Mouse (Mus musculus) gastrocnemius, postnatal 25 days (tissue): ENCODE measurements around the gene Fth1. TPM values are rescaled to one million over a fixed set of nuclear protein-coding genes. Genes with fewer than 3 reads are reported as not detected.
"Not testable (repeated sequence)": the region's sequence is repeated elsewhere in the genome, so short reads cannot be mapped to it uniquely, and the experiment has no call there.

ENCODE experiments used
- DNase-seq: peaks from one replicate; pipeline ENCODE4 v3.0.0; 2022
- long read RNA-seq, 2 experiments: library from polyadenylated mRNA; stranded (forward); transcript quantifications; one replicate each; pipeline ENCODE4 v2.0.0; 2021
- total RNA-seq, 2 experiments: library from RNA; stranded (reverse); gene quantifications; 1 replicate in 1 of 2; 2 replicates in 1 of 2; pipeline ENCODE4 v1.2.3; 2021

Gene Fth1
- total RNA-seq: 1,000 to 10,000 TPM; 1,951 to 1,957 TPM
- long read RNA-seq, experiment 1, transcript Fth1-208 (3 exons, 2,062 nt): minor isoform, 6 of 5,187 reads
- long read RNA-seq, experiment 1, transcript Fth1-201 (4 exons, 929 nt): major isoform, 5,039 of 5,187 reads
- long read RNA-seq, experiment 1, partial matches to known transcripts: 98 of 5,187 reads
- long read RNA-seq, experiment 1, other reads (novel, unspliced or antisense): 42 of 5,187 reads
- long read RNA-seq, experiment 2, transcript Fth1-208 (3 exons, 2,062 nt): minor isoform, 5 of 4,284 reads
- long read RNA-seq, experiment 2, transcript Fth1-201 (4 exons, 929 nt): major isoform, 4,177 of 4,284 reads
- long read RNA-seq, experiment 2, partial matches to known transcripts: 32 of 4,284 reads
- long read RNA-seq, experiment 2, other reads (novel, unspliced or antisense): 70 of 4,284 reads

DNA sequence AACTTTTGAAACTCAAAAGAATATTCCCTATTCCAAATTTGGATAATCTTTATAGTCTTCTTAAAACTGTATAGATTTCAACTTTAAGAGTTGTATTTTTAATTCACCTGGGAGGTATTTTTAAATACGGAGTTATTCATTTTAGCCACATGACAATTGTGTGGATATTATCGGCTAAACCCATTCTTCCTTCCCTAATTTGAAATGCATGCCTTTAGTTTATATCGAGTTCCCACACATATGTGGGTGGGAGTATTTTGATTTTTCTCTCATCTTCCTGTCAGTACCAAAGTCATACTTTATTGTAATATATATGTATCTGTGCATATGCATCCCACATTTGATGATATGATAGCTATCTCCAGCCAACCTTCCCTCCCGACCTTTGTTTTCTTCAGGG, at the start of gene Fth1:
TSS of gene Fth1 (plus strand) at position 341 of the 400 bp plus-strand sequence.
- DNase-seq: no peak

GRCm38 (mm10) chr19:9931167-9931607, 49.2 kb upstream of the Fth1 start:
- DNase-seq: not testable (repeated sequence)

GRCm38 (mm10) chr19:9933908-9934307, 46.5 kb upstream of the Fth1 start:
- no peak for DNase-seq

DNA sequence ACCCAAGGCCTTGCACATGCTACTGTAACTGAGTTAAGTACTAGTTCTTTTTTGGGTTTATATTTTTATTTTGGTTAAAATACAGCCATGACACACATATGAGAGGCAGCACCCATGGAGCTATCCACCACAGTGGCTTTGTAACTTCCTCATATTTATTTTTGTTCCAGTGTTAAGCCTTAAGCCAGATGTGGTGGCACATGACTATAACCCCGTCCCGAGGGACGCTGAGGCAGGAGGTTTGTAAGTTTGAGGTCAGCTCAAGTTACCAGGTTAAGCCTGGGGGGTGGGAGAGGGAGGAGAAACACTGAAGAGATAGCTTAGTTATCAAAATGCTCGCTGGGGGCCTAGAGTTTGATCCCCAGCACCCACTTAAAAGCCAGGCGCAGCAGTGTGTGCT, 43.8 kb upstream of the Fth1 start:
- no peak for DNase-seq

DNA sequence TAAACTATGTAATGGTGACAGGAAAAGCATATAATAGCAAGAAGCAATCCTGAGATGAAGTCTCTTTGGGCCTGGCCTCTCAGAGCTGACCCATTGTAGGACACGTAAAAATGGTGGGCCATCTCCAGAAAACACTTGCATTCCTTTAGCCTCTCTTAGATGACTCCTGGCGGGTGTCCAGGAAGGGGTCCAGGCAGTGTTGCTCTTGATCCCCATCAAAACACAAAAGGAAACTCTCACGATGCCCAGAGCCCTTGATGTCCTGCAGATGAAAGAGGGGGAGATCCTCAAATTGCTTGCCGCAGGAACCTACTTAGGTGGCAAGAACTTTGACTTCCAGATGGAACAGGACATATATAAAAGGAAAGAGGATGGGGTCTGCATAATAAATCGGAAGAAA, 43.0 kb upstream of the Fth1 start:
- no peak for DNase-seq

GRCm38 (mm10) chr19:9938156-9938823, 42.1 kb upstream of the Fth1 start:
- DNase-seq: no peak

DNA sequence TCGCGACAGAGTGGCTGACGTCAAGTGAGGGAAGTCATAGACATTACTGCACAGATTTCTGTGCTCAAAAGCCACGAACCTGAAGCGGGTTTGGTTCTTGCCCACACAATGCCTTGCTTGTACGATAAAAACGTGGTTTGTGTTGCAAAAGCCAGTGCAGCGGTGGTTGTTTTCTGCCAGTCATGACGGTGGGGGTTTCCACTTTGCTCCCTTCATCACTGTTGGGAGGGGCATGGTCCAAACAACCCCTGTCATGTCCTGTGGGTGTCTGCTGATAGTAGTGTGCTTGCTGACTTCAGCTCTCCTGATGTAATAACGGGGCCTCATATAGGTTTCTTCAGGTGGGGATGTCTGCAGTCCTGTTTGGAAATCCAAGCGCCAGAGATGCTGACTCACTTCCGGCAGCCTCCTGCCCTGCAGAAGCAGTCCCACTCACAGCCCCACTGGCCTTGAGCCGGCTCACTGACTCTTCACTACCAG, 41.5 kb upstream of the Fth1 start:
- no peak for DNase-seq

GRCm38 (mm10) chr19:9939841-9940240, 40.6 kb upstream of the Fth1 start:
- DNase-seq: no peak

- no peak for DNase-seq
Observed at GRCm38 (mm10) chr19:9940903-9941302, 39.5 kb upstream of the Fth1 start.

GRCm38 (mm10) chr19:9941809-9942208, 38.6 kb upstream of the Fth1 start:
- no peak for DNase-seq

GRCm38 (mm10) chr19:9942539-9943533, 37.6 kb upstream of the Fth1 start:
- DNase-seq: no peak

- no peak for DNase-seq
Observed at GRCm38 (mm10) chr19:9945800-9946564, 34.4 kb upstream of the Fth1 start.

GRCm38 (mm10) chr19:9946986-9947385, 33.4 kb upstream of the Fth1 start:
- DNase-seq: peak; percentile 50

DNA sequence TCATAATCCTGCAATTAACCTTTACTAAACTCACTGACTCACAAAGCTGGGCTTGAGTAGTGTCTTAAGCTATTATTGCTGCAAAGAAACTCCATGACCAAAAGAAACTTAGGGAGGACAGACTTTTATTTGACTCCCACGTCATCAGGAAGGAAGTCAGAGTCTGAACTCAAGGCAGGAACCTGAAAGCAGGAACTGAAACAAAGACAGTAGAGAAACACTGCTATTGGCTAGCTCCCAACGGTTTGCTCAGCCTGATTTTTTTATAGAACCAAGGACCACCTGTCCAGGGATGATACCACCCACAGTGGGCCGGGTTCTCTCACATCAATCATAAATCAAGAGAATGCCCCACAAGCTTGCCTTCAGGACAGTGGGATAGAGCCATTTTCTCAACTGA, 28.0 kb upstream of the Fth1 start:
- DNase-seq: no peak

DNA sequence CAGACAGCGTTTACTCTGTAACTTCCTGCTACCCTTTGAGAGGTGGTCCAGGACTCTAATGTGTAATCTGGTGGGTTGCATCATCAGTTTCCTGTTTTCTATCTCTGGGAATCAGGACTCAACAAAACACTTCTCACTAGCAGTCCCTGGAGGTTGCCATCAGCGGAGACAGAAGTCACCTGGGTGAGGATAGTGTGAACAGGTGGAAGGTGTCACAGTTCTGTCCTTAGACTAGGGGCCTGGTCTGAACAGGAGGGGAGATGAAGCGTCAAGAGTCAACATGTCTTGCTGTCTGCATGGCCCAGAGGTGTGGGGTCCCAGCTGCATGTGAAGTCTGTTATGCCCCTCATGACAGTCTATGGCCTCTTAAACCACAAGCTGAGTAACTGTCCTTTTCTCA, 27.5 kb upstream of the Fth1 start:
- no peak for DNase-seq

GRCm38 (mm10) chr19:9954055-9954810, 26.2 kb upstream of the Fth1 start:
- peak; percentile 89 for DNase-seq

DNA sequence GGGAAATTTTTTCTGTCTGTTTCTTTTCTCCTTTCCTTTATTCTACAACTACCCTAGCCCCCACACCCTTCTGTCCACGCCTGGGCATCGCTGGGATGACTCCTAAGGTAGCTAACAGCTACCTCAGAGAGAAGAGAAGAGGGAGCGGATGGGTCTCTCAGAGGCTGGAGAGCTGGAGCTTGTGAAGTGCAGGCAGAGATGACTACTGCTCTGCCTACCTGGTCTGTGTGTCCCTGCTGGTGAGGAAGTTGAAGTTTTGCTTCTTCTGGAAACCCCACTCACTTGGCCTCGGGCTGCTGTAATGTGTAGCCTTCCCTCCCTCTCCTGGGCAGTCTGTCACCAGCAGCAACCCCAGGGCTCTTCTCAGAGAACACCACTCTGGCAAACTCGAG, 25.6 kb upstream of the Fth1 start:
- no peak for DNase-seq

DNA sequence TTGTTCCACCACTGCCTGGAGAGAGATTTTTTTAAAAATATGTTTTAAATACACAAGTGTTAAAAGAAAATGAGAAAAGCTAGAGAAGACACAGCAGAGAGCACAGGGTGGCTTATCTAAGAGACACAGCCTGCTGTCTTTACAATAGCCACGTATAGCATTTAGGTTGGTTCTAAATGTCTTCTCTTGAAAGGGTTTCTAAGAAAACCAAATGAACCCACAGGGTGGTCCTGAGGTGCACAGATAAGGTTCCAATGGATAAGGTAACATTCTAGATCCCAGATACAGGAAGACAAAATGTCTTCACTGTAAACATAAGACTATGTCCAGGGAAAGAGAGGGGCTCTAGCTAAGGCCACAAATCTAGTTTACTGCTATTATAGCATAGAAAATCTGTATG, 25.0 kb upstream of the Fth1 start:
- DNase-seq: no peak

- no peak for DNase-seq
Observed at GRCm38 (mm10) chr19:9956624-9957388, 23.6 kb upstream of the Fth1 start.

DNA sequence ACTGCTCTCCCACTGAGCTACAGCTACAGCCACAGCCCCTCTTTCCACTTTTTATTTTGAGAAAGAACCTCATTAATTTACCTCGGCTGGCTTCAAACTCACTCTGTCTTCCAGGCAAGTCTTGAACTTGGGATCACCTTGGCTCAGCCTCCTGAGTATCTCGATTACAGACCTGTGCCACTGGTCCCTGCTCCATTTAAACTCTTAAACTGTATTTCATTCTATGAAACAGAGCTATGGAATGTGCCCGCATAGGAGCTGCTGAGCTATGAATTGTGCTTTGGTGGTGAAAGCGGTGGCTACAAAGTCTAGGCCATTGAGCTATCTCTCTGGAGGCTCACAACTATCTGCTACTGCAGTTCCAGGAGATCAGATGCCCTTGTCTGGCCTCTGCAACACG, 22.4 kb upstream of the Fth1 start:
- DNase-seq: no peak
